Mouse (Mus musculus): Measurements from ENCODE around the gene Fras1. TPM values are rescaled to one million over a fixed set of nuclear protein-coding genes. Genes with fewer than 3 reads are reported as not detected.

The Fras1 gene
- polyA plus RNA-seq, 1 experiment from 2014 or later = 30.5 TPM

GRCm38 (mm10) chr5:96425391-96425790, 51.6 kb downstream of the Fras1 start:
- no peak overlapping the region for H3K4me2 ChIP-seq
- no peaks in the 10 kb centered on the region for H3K36me3 ChIP-seq (ENCODE audit: insufficient read depth)
- no peak overlapping the region for H3K9ac ChIP-seq
- WGBS = 95% methylated on average over 8 of the region's 8 CpGs
- H3K9me3 ChIP-seq (ENCODE audit: low read depth, low read length) = no peaks in the 10 kb centered on the region
- DNase-seq (no peak), ATAC-seq (ENCODE audit: insufficient read depth) (no peak)
- H3K27ac ChIP-seq (ENCODE audit: low read depth) = no peak overlapping the region
- no peak for TF ChIP-seq CTCF (IDR thresholded peaks at IDR 0.05; ENCODE audit: low read depth)
- H3K27me3 ChIP-seq (ENCODE audit: insufficient read depth, low read length) = no peaks in the 10 kb centered on the region
- no peak overlapping the region for H3K4me3 ChIP-seq (ENCODE audit: low read depth, low read length)
- H3K4me1 ChIP-seq (ENCODE audit: insufficient read depth) = no peaks in the 10 kb centered on the region

GRCm38 (mm10) chr5:96429532-96430141, 55.9 kb downstream of the Fras1 start:
- ATAC-seq (ENCODE audit: insufficient read depth) = peak; percentile 63; the same call in 1 of the 2 replicates
- WGBS = 30% methylated on average over 13 of the region's 13 CpGs
- DNase-seq = peak; percentile 28
- H3K4me1 ChIP-seq (ENCODE audit: insufficient read depth) = no peaks in the 10 kb centered on the region
- no peaks in the 10 kb centered on the region for H3K36me3 ChIP-seq (ENCODE audit: insufficient read depth)
- TF ChIP-seq CTCF (IDR thresholded peaks at IDR 0.05; ENCODE audit: low read depth) = no peak
- no peak overlapping the region for H3K4me3 ChIP-seq (ENCODE audit: low read depth, low read length)
- H3K9me3 ChIP-seq (ENCODE audit: low read depth, low read length) = no peaks in the 10 kb centered on the region
- H3K4me2 ChIP-seq = peak overlapping the region; percentile 31
- H3K9ac ChIP-seq = no peak overlapping the region
- no peak overlapping the region for H3K27ac ChIP-seq (ENCODE audit: low read depth)
- no peaks in the 10 kb centered on the region for H3K27me3 ChIP-seq (ENCODE audit: insufficient read depth, low read length)

- no peak for DNase-seq
- H3K27ac ChIP-seq (ENCODE audit: low read depth) = no peak overlapping the region
- no peaks in the 10 kb centered on the region for H3K36me3 ChIP-seq (ENCODE audit: insufficient read depth)
- H3K27me3 ChIP-seq (ENCODE audit: insufficient read depth, low read length) = no peaks in the 10 kb centered on the region
- H3K9me3 ChIP-seq (ENCODE audit: low read depth, low read length) = no peaks in the 10 kb centered on the region
- no peak for TF ChIP-seq CTCF (IDR thresholded peaks at IDR 0.05; ENCODE audit: low read depth)
- H3K9ac ChIP-seq = no peak overlapping the region
- H3K4me2 ChIP-seq = no peak overlapping the region
- no peak for ATAC-seq (ENCODE audit: insufficient read depth)
- no peaks in the 10 kb centered on the region for H3K4me1 ChIP-seq (ENCODE audit: insufficient read depth)
- no peak overlapping the region for H3K4me3 ChIP-seq (ENCODE audit: low read depth, low read length)
- WGBS = 83% methylated on average over 4 of the region's 4 CpGs
Observed at GRCm38 (mm10) chr5:96437870-96438269, 64.1 kb downstream of the Fras1 start.

- DNase-seq = no peak
- no peak overlapping the region for H3K4me3 ChIP-seq (ENCODE audit: low read depth, low read length)
- no peak for TF ChIP-seq CTCF (IDR thresholded peaks at IDR 0.05; ENCODE audit: low read depth)
- H3K4me1 ChIP-seq (ENCODE audit: insufficient read depth) = no peaks in the 10 kb centered on the region
- 77% methylated on average over 4 of the region's 4 CpGs for WGBS
- H3K27me3 ChIP-seq (ENCODE audit: insufficient read depth, low read length) = no peaks in the 10 kb centered on the region
- no peak overlapping the region for H3K27ac ChIP-seq (ENCODE audit: low read depth)
- no peak for ATAC-seq (ENCODE audit: insufficient read depth)
- H3K36me3 ChIP-seq (ENCODE audit: insufficient read depth) = no peaks in the 10 kb centered on the region
- H3K4me2 ChIP-seq = no peak overlapping the region
- H3K9ac ChIP-seq = no peak overlapping the region
- H3K9me3 ChIP-seq (ENCODE audit: low read depth, low read length) = no peaks in the 10 kb centered on the region
Observed at GRCm38 (mm10) chr5:96439811-96440210, 66.1 kb downstream of the Fras1 start.

DNA sequence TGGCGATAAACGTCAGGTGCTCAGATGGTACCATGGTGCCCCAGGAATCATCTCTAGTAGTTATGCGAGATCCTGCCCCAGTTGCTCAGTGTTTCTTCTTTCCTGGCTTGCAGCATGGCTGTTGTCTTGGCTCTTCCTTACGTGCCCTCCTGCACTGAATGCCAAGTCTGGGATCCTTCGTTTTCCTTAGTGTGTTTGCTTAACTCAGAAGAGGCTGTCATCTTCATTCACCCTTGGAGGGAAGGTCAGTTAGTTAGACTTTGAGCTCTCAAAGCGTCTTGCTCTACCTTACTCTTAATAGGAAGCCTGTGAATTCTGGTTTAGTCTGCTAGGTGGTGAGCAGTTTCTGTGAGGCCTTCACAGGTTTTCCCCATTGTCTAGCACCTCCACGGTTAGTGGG, 73.7 kb downstream of the Fras1 start:
- Histone ChIP-seq H3K4me2 (no peak overlapping the region), H3K9ac (no peak overlapping the region), H3K4me3 (ENCODE audit: low read depth, low read length) (no peak overlapping the region), H3K27me3 (ENCODE audit: insufficient read depth, low read length) (no peaks in the 10 kb centered on the region), H3K27ac (ENCODE audit: low read depth) (no peak overlapping the region), H3K4me1 (ENCODE audit: insufficient read depth) (peaks cover 10% of the 10 kb centered on the region), H3K9me3 (ENCODE audit: low read depth, low read length) (no peaks in the 10 kb centered on the region), H3K36me3 (ENCODE audit: insufficient read depth) (no peaks in the 10 kb centered on the region)
- no peak for TF ChIP-seq CTCF (IDR thresholded peaks at IDR 0.05; ENCODE audit: low read depth)
- DNase-seq (no peak), ATAC-seq (ENCODE audit: insufficient read depth) (no peak)
- 78% methylated on average over 7 of the region's 7 CpGs for WGBS

DNA sequence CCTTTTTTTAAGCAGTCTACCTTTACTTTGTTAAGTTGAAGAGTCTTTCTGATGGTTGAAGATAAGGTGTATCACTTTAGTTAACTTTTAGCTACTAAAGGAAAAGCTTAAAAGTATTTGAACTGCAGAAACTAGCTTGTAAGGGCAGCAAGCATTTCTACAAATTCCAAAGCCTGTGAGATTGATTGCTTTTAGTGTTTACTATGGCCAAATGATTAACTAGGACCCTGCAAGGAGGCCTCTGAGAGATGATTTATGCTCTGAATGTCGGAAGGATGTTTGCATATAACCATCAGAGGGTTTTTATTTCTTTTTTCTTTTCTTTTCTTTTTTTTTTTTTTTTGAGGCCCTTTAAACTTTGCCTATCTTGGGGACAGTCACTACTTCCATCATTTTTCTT, 78.3 kb downstream of the Fras1 start:
- WGBS = 12% methylated on average over 1 of the region's 1 CpGs
- DNase-seq (peak; percentile 47), ATAC-seq (ENCODE audit: insufficient read depth) (no peak)
- H3K4me1 ChIP-seq (ENCODE audit: insufficient read depth) = peaks cover 13% of the 10 kb centered on the region
- no peaks in the 10 kb centered on the region for H3K36me3 ChIP-seq (ENCODE audit: insufficient read depth)
- TF ChIP-seq CTCF (IDR thresholded peaks at IDR 0.05; ENCODE audit: low read depth) = no peak
- no peak overlapping the region for H3K9ac ChIP-seq
- no peak overlapping the region for H3K4me3 ChIP-seq (ENCODE audit: low read depth, low read length)
- H3K27ac ChIP-seq (ENCODE audit: low read depth) = peak overlapping the region; percentile 14; the same call in 1 of the 2 replicates
- H3K27me3 ChIP-seq (ENCODE audit: insufficient read depth, low read length) = no peaks in the 10 kb centered on the region
- no peak overlapping the region for H3K4me2 ChIP-seq
- H3K9me3 ChIP-seq (ENCODE audit: low read depth, low read length) = no peaks in the 10 kb centered on the region

DNA sequence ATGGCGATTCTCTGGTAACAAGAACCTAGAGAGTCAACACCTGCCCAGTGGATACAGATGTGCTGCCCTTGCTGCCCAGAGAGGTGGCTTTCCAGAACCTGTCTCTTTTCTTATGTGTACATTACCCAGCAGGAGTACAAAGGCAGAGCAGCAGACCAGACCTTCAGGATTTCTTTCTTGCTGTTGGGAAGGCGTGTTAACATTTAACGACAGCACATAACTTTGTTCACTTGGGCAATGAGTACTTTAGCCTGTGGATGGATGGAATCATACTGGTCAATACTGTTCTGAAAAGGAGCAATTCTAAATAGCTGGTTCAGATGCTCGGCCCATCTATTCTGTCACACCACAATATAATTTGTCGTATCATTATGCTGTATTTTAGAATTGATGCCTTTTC, 79.6 kb downstream of the Fras1 start:
- Histone ChIP-seq H3K36me3 (ENCODE audit: insufficient read depth) (no peaks in the 10 kb centered on the region), H3K27me3 (ENCODE audit: insufficient read depth, low read length) (no peaks in the 10 kb centered on the region), H3K4me3 (ENCODE audit: low read depth, low read length) (no peak overlapping the region), H3K9me3 (ENCODE audit: low read depth, low read length) (no peaks in the 10 kb centered on the region), H3K9ac (no peak overlapping the region), H3K4me1 (ENCODE audit: insufficient read depth) (peaks cover 13% of the 10 kb centered on the region), H3K4me2 (no peak overlapping the region), H3K27ac (ENCODE audit: low read depth) (no peak overlapping the region)
- ATAC-seq (ENCODE audit: insufficient read depth) (no peak), DNase-seq (no peak)
- TF ChIP-seq CTCF (IDR thresholded peaks at IDR 0.05; ENCODE audit: low read depth) = no peak
- WGBS = 78% methylated on average over 5 of the region's 5 CpGs

Measured in lung, embryonic 14.5 days (tissue).